Mouse (Mus musculus) layer of hippocampus, postnatal 25 days (tissue): ENCODE data around the gene Gm14322. TPM values are rescaled to one million over a fixed set of nuclear protein-coding genes. Genes with fewer than 3 reads are reported as not detected.
"Not testable (repeated sequence)": the region's sequence is repeated elsewhere in the genome, so short reads cannot be mapped to it uniquely, and the experiment has no call there.

Source experiments
- DNase-seq, 2 experiments: peaks; one replicate each; pipeline ENCODE4 v3.0.0; 2022; ENCODE audit warnings: mixed read lengths in 2 of 2, low spot score in 1 of 2; ENCODE audit errors: extremely low spot score in 1 of 2
- total RNA-seq, 2 experiments: library from RNA; stranded (reverse); gene quantifications; 2 replicates each; pipeline ENCODE4 v1.2.3; 2021

Gm14322 gene
- total RNA-seq, result 10 to 100 TPM; 33.0 to 39.9 TPM

DNA sequence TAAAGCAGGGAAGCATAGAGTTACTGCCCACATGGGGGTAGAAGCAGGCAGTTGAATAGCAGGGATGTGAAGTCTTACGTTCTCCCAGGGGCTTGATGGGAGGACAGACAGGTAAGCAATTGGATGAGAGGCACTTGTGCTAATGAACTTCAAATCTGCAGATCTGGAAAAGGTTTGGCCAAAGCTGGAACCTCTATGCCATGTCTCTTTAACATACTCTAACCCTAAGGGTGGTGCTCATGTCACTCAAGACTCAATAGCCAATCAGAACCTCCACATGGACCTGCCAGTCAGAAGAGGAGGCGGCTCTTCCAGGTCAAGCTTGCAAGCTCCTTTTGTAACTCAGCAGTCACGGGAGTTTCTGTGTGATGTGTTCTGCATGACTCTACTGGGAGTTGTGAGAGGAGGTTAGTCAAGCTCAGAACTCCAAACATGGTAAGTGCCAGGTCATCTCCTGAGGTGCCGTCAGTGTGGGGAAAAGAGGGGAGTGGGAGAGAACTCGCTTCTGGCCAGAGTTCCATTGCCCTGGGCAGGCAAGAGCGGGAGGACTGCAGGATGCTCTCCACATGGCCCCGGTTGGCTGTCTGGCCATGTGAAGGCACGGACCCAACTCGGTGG is at the start of gene Gm14322:
Gene Gm14322 (plus strand): TSS at position 348 of the 618 bp plus-strand sequence.
- peak; percentile 46 to 50 for DNase-seq

DNA sequence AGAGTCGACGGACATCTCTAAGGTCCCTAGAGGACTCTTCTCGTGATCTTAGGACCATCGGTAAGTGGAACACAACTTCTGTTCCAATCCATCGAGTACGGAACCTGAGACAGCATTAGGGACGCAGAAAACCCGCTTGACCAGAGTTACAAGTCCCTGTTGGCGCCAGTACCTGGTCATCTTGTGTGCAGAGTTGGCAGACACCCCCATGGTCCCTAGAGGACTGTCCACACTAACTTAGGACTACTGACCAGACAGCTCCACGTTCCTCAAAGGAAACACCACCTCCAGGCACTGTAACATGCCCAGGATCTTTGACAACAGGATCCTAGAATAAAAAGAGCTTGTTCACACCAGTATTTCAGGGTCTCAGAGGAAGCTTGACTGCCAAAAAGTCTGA is 17.6 kb upstream of the Gm14322 start:
- not testable (repeated sequence) for DNase-seq

DNA sequence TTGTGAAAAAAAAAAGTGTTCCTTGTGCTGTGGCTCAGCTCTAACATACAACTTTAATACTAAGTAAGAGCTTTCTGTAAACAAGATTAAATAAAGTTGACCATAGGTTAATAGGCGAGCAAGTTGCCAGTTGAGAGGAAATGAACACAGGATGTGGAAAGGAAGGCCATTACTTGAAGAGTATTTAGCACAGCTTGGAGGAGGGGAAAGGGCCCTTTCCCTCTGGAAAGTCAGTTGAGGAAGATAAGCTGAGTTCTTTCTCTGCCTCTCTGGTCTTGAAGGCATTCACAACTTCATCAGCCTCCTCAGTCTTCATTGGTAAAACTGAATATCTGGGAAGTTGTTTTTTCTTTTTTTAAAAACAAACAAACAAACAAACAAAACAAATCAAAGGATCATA is 28.3 kb downstream of the Gm14322 start:
- not testable (repeated sequence) for DNase-seq

DNA sequence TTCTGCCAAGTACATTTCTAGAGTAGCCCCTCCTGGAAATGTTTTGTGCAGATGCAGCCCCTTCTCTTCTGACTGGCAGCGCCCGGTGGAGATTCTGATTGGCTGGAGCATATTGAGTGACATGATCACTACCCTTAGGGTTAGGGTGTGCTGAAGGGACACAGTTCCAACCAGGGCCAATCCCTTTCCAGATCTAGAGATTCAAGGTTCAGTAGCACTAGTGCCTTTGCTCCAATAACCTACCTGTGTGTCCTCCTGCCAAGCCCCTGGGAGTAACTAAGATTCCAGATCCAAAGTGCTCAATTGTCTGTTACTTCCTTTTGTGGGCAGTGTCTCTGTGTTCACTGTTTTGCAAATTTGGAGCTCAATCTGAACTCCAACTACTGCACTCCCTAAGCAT is 47.1 kb downstream of the Gm14322 start:
- not testable (repeated sequence) for DNase-seq

Other genes with a start within 250 kb of the Gm14322 start
- gene Gm14406, start 181.1 kb upstream of the Gm14322 start, total RNA-seq, result not detected
- 100 to 1,000 TPM; 119 to 132 TPM for gene Gm14325, start 81.0 kb downstream of the Gm14322 start, total RNA-seq
- 1 to 10 TPM; 6.4 to 7.5 TPM for gene Gm14327, start 137.8 kb downstream of the Gm14322 start, total RNA-seq
- gene Zfp972, start 166.3 kb downstream of the Gm14322 start, total RNA-seq, result 1 to 10 TPM in 1 of 2 experiments, not detected in 1; 1.3 TPM
- gene Gm14326, start 198.0 kb downstream of the Gm14322 start, total RNA-seq, result 10 to 100 TPM; 54.2 to 59.1 TPM